Mouse (Mus musculus): Measurements from ENCODE around the gene Pcp4. TPM values are rescaled to one million over a fixed set of nuclear protein-coding genes. Genes with fewer than 3 reads are reported as not detected.

The Pcp4 gene
- polyA plus RNA-seq, 1 experiment, result 0.58 TPM

GRCm38 (mm10) chr16:96552680-96553079 lies 85.3 kb downstream of the Pcp4 start:
- no peak for DNase-seq
- 68% methylated on average over 2 of the region's 2 CpGs for WGBS
- no peak overlapping the region for H3K4me3 ChIP-seq (replicated peaks; ENCODE audit: extremely low read depth, low read depth, low read length)
- TF ChIP-seq CTCF (IDR thresholded peaks at IDR 0.05; ENCODE audit: insufficient read depth, low read length) (no peak), POLR2A (IDR thresholded peaks at IDR 0.05; ENCODE audit: borderline replicate concordance, extremely low read depth, low read depth, low read length) (no peak)
- H3K4me1 ChIP-seq (ENCODE audit: control insufficient read depth, insufficient read depth, low read length), result no peaks in the 10 kb centered on the region

GRCm38 (mm10) chr16:96555412-96555811 lies 88.0 kb downstream of the Pcp4 start:
- DNase-seq, result no peak
- TF ChIP-seq CTCF (IDR thresholded peaks at IDR 0.05; ENCODE audit: insufficient read depth, low read length) (no peak), POLR2A (IDR thresholded peaks at IDR 0.05; ENCODE audit: borderline replicate concordance, extremely low read depth, low read depth, low read length) (no peak)
- Histone ChIP-seq H3K4me3 (replicated peaks; ENCODE audit: extremely low read depth, low read depth, low read length) (no peak overlapping the region), H3K4me1 (ENCODE audit: control insufficient read depth, insufficient read depth, low read length) (no peaks in the 10 kb centered on the region)
- 72% methylated on average over 4 of the region's 4 CpGs for WGBS

GRCm38 (mm10) chr16:96556621-96557020 lies 89.2 kb downstream of the Pcp4 start:
- DNase-seq, result no peak
- Histone ChIP-seq H3K4me1 (ENCODE audit: control insufficient read depth, insufficient read depth, low read length) (no peaks in the 10 kb centered on the region), H3K4me3 (replicated peaks; ENCODE audit: extremely low read depth, low read depth, low read length) (no peak overlapping the region)
- TF ChIP-seq POLR2A (IDR thresholded peaks at IDR 0.05; ENCODE audit: borderline replicate concordance, extremely low read depth, low read depth, low read length) (no peak), CTCF (IDR thresholded peaks at IDR 0.05; ENCODE audit: insufficient read depth, low read length) (no peak)
- 54% methylated on average over 3 of the region's 3 CpGs for WGBS

DNA sequence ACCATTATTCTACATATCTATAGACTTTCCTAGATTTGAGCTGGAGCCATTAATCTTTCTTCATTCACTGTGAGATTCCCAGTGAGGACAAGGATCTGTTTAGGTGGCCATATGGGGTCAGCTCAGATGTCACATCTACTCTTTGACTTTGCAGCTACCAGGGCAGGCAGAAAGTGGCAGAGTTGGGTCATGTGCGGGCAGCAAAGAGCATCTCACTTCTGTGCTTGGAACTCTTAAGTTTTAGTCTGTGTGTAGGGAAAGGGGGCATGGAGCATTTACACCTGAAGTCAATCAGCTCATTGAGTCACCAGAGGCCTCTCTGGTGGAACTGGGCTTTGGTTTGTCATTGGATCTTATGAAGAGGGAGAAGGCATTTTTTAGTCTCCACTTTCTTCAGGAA lies 90.9 kb downstream of the Pcp4 start:
- H3K4me3 ChIP-seq (replicated peaks; ENCODE audit: extremely low read depth, low read depth, low read length), result no peak overlapping the region
- H3K4me1 ChIP-seq (ENCODE audit: control insufficient read depth, insufficient read depth, low read length), result no peaks in the 10 kb centered on the region
- 88% methylated on average over 1 of the region's 1 CpGs for WGBS
- TF ChIP-seq CTCF (IDR thresholded peaks at IDR 0.05; ENCODE audit: insufficient read depth, low read length), result no peak
- TF ChIP-seq POLR2A (IDR thresholded peaks at IDR 0.05; ENCODE audit: borderline replicate concordance, extremely low read depth, low read depth, low read length), result no peak
- no peak for DNase-seq

DNA sequence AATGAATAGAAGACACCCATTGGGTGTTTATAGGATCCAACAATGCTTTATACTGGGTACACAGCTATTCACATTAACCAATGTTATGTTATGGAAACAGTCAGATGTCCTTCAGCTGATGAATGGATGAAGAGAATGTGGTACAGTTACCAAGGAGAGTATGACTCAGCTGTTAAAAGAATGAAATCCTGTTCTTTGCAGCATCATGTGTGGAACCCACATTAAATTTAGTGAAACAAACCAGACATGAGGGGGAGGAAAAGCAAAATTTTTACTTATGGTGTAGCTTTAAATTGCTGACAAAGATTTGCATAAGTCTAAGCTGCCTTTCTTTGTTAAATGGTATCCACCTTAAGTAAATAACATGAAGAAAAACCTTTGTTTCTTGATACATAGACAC lies 92.4 kb downstream of the Pcp4 start:
- DNase-seq, result no peak
- TF ChIP-seq POLR2A (IDR thresholded peaks at IDR 0.05; ENCODE audit: borderline replicate concordance, extremely low read depth, low read depth, low read length) (no peak), CTCF (IDR thresholded peaks at IDR 0.05; ENCODE audit: insufficient read depth, low read length) (no peak)
- no peaks in the 10 kb centered on the region for H3K4me1 ChIP-seq (ENCODE audit: control insufficient read depth, insufficient read depth, low read length)
- H3K4me3 ChIP-seq (replicated peaks; ENCODE audit: extremely low read depth, low read depth, low read length), result no peak overlapping the region

DNA sequence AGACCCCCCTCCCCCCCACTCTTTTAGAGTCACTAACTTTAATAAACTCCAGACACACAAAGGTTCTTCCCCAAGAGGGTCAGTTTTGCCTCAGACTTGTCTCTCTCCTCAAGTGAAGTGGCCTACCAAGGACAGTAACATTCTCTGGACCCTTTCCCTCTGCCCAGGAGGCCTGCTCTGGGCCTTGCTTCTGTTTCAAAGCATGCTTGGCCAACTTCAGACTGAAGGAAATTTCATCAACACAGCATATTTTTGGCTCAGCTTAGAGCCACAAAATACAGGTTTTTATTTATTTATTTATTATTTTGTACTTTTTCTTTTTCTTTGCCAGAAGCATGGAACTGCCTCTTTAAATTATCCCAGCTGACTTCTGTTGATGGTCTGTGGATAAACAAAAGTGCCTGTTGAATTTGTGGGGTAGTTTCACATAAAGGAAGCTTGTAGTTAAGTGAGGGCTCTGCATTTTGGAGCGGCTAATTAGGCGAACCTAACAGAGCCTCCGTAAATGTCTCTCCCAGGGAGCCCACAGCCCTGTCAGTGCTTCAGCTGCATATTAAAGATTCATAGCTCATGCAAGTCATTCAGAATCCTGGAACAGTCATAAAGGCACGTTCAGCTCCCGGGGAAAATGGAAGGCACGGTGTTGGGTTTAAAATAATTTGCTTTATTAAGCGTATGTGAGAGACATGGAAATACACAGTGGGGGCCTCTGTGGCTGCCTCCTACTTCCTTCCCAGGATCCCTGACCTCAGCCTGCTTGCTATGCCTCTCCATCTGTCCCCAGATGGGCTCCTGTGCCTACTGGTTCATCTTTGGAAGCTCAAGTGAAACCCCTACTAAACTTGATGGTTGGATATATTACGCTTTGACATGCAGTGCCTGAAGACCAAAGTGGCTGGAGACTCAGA lies 96.2 kb downstream of the Pcp4 start:
- DNase-seq, result no peak
- Histone ChIP-seq H3K4me1 (ENCODE audit: control insufficient read depth, insufficient read depth, low read length) (no peaks in the 10 kb centered on the region), H3K4me3 (replicated peaks; ENCODE audit: extremely low read depth, low read depth, low read length) (no peak overlapping the region)
- 81% methylated on average over 8 of the region's 8 CpGs for WGBS
- no peak for TF ChIP-seq CTCF (IDR thresholded peaks at IDR 0.05; ENCODE audit: insufficient read depth, low read length)
- no peak for TF ChIP-seq POLR2A (IDR thresholded peaks at IDR 0.05; ENCODE audit: borderline replicate concordance, extremely low read depth, low read depth, low read length)

- DNase-seq, result no peak
- H3K4me3 ChIP-seq (replicated peaks; ENCODE audit: extremely low read depth, low read depth, low read length), result no peak overlapping the region
- H3K4me1 ChIP-seq (ENCODE audit: control insufficient read depth, insufficient read depth, low read length), result no peaks in the 10 kb centered on the region
- WGBS, result 72% methylated on average over 3 of the region's 3 CpGs
- TF ChIP-seq CTCF (IDR thresholded peaks at IDR 0.05; ENCODE audit: insufficient read depth, low read length) (no peak), POLR2A (IDR thresholded peaks at IDR 0.05; ENCODE audit: borderline replicate concordance, extremely low read depth, low read depth, low read length) (no peak)
Measured at GRCm38 (mm10) chr16:96567428-96567827, 100.0 kb downstream of the Pcp4 start.

Other genes with a start within 250 kb of the Pcp4 start
- 0.35 TPM in 1 of 2 replicates, not detected in the other for gene B3galt5, start 231.8 kb upstream of the Pcp4 start, polyA plus RNA-seq (2012; rRNA removed)
- 0.13 TPM in 1 of 2 replicates, not detected in the other for gene Itgb2l, start 24.0 kb upstream of the Pcp4 start, polyA plus RNA-seq (2012; rRNA removed)